9 mouse cellular contexts compared by ENCODE assay signal in genomic region chr19:47427841-47428789, GRCm38 (mm10). TPM values are rescaled to one million over a fixed set of nuclear protein-coding genes. Genes with fewer than 3 reads are reported as not detected.
DNase-seq lines count a peak whose midpoint lies in the region; ATAC-seq and TF ChIP-seq lines count a peak whose summit lies in the region.
"Had no signal": no experiment of that assay in that cellular context is flagged by ENCODE, and none has a peak within 500 bp of the region (broad histone marks: within the 10 kb centered on the region; RNA-seq: fewer than 3 reads in every experiment).

No protein-coding gene starts in this region.

- H3K36me3 ChIP-seq in limb, embryonic 14.5 days (ENCODE audit: control insufficient read depth, insufficient read depth, low read length), result peaks cover 3% of the 10 kb centered on the region; the same call in 1 of the 2 replicates

- H3K4me3 ChIP-seq in limb, embryonic 14.5 days (replicated peaks; ENCODE audit: low read length), result no peak overlapping the region

- no peaks in the 10 kb centered on the region for H3K9me3 ChIP-seq in limb, embryonic 14.5 days (ENCODE audit: control insufficient read depth, low read length)

- ATAC-seq in limb, embryonic 14.5 days (ENCODE audit: low FRiP score, low read depth), result peak; percentile 14; the same call in 1 of the 2 replicates

- H3K27me3 ChIP-seq in limb, embryonic 14.5 days (ENCODE audit: control insufficient read depth, insufficient read depth, low read length), result no peaks in the 10 kb centered on the region

- peak; percentile 47 for DNase-seq in adrenal gland, postnatal 14 days
- no peak for DNase-seq in adrenal gland, postnatal 25 days
- DNase-seq in retina, postnatal 1 day, result peak; percentile 55
- no peak for DNase-seq in retina, embryonic 14.5 days (ENCODE audit: low spot score)
- no peak for DNase-seq in limb, embryonic 14.5 days (ENCODE audit: low spot score)
- no peak for DNase-seq in right cerebral cortex, postnatal 4 days
- no peak for DNase-seq in ovary, postnatal 10 days (ENCODE audit: low spot score)
- DNase-seq in T-cell, adult 2 months (ENCODE audit: low spot score), result no peak
- DNase-seq: cerebellum, adult 9-11 months had no signal

- H3K4me2 ChIP-seq in limb, embryonic 14.5 days (replicated peaks; ENCODE audit: low read depth, low read length, severe bottlenecking), result no peak overlapping the region

- 14% methylated on average over 13 of the region's 13 CpGs for WGBS in limb, embryonic 14.5 days

- no peak for TF ChIP-seq POLR2A in limb, embryonic 14.5 days (IDR thresholded peaks at IDR 0.05; ENCODE audit: borderline replicate concordance, extremely low read depth, insufficient read depth, insufficient read length)

- H3K27ac ChIP-seq in limb, embryonic 14.5 days (replicated peaks; ENCODE audit: low read depth, low read length), result 0 out of 2 replicates have a peak overlapping the region, but pooled peaks have one; percentile 26

- H3K4me1 ChIP-seq in limb, embryonic 14.5 days (ENCODE audit: control insufficient read depth, insufficient read depth, low read length), result peaks cover 34% of the 10 kb centered on the region

- no peak overlapping the region for H3K9ac ChIP-seq in limb, embryonic 14.5 days (ENCODE audit: low read depth, low read length, severe bottlenecking)

RNA-seq across cellular contexts. Expression of gene Sh3pxd2a, which starts 36.1 kb away (rescaled TPM):
- 107 and 136 TPM in 2 replicates for total RNA-seq in adrenal gland, postnatal 14 days (2021)
- 36.2 and 41.6 TPM in 2 replicates for total RNA-seq in adrenal gland, postnatal 25 days (2021)
- 61.7 and 66.8 TPM in 2 replicates for polyA plus RNA-seq in limb, embryonic 14.5 days (2012; rRNA removed)
- polyA plus RNA-seq in limb, embryonic 14.5 days (2014; fragmentation: Nextera tagmentation; extraction: Ambion mirVana), result 17.1 and 19.8 TPM in 2 replicates

Comparison
In these comparisons a context has a peak if more than half of its experiments do, and no peak if none do; other contexts are left out.
1. DNase-seq: peak in adrenal gland, postnatal 14 days (single experiment) and retina, postnatal 1 day (single experiment); none in adrenal gland, postnatal 25 days (single experiment), retina, embryonic 14.5 days (single experiment), limb, embryonic 14.5 days (single experiment), right cerebral cortex, postnatal 4 days (single experiment), ovary, postnatal 10 days (single experiment) and T-cell, adult 2 months (single experiment).